Mouse (Mus musculus) left cerebral cortex, adult 9 months (tissue): ENCODE results near the gene Ttc12.
A peak's percentile ranks its signal among the peaks of the same experiment; 100 is the strongest.

ENCODE experiments used
- DNase-seq, 2 experiments: peaks; one replicate each; pipeline ENCODE4 v3.0.0; 2022; ENCODE audit warnings: low spot score in 2 of 2

Ttc12 gene

DNA sequence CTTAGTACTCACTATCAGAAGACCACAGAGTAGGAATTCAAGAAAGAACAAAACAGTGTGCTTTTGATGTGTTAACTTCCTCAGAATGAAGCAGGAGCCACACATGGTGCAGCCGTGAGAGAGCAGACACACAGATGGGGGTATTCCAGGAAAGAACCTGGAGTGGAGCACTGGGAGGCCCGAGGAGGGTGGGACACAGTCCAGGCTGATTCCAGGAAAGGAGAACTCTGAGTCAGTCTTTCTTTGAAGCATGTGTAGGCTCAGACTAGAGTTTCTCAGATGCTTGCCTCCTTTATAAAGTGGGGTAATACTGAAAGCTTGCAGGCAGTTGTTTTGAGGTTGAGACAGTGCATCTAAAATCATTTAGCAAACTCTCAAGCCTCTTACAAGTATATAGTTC is 93.8 kb downstream of the Ttc12 start:
- peak in 1 of 2 experiments; percentile 10 for DNase-seq
